11 mouse cellular contexts compared by ENCODE assay signal in the genomic region with DNA sequence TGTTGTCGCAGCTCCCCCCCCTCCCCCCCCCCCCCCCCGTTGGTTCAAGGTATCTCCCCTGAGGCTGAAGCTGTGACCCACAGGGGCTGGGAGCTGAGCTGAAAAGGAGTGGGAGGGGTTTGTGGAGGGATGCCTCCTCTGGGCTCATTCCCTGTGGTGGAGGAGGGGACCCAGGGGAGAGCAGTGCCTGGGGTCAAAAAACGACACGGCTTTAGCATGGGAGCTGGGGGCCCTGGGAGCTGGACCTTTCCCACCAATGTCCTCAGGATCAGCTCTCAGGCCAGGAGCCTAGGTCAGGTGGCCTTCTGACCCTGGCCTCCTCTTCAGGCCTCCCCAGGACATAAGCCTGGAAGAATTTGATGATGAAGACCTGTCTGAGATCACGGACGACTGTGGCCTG. TPM values are rescaled to one million over a fixed set of nuclear protein-coding genes. Genes with fewer than 3 reads are reported as not detected.
A peak's percentile ranks its signal among the peaks of the same experiment; 100 is the strongest.
DNase-seq lines count a peak whose midpoint lies in the region; ATAC-seq lines count a peak whose summit lies in the region.
"Had no signal": no experiment of that assay in that cellular context is flagged by ENCODE, and none has a peak within 500 bp of the region (broad histone marks: within the 10 kb centered on the region; RNA-seq: fewer than 3 reads in every experiment).

No protein-coding gene starts in this region.

- WGBS in embryonic facial prominence, embryonic 11.5 days: 12% methylated on average over 4 of the region's 6 CpGs
- 11% methylated on average over 4 of the region's 6 CpGs for WGBS in hindbrain, embryonic 14.5 days
- whole genome bisulfite sequencing in midbrain, embryonic 16.5 days: 13% methylated on average over 4 of the region's 6 CpGs

- H3K9me3 ChIP-seq in embryonic facial prominence, embryonic 11.5 days (replicated peaks; ENCODE audit: control insufficient read depth, low read length): no peaks in the 10 kb centered on the region
- H3K9me3 ChIP-seq in hindbrain, embryonic 14.5 days (ENCODE audit: control insufficient read depth, low read length): no peaks in the 10 kb centered on the region
- H3K9me3 ChIP-seq in midbrain, embryonic 16.5 days (replicated peaks; ENCODE audit: control insufficient read depth, low read length, poor library complexity, severe bottlenecking): no peaks in the 10 kb centered on the region

- H3K4me3 ChIP-seq in embryonic facial prominence, embryonic 11.5 days (ENCODE audit: low read depth, low read length): peak overlapping the region; percentile 49; the same call in 1 of the 2 replicates
- H3K4me3 ChIP-seq in hindbrain, embryonic 14.5 days (replicated peaks; ENCODE audit: low read length): peak overlapping the region; percentile 79
- H3K4me3 ChIP-seq in midbrain, embryonic 16.5 days (ENCODE audit: low read depth, low read length): peak overlapping the region; percentile 73
- H3K4me3 ChIP-seq: myocyte had no signal

- peak overlapping the region; percentile 90 for H3K4me2 ChIP-seq in embryonic facial prominence, embryonic 11.5 days (ENCODE audit: low read depth, low read length)
- H3K4me2 ChIP-seq in hindbrain, embryonic 14.5 days (replicated peaks): peak overlapping the region; percentile 98
- H3K4me2 ChIP-seq in midbrain, embryonic 16.5 days (ENCODE audit: low read length): peak overlapping the region; percentile 98

- H3K27me3 ChIP-seq in embryonic facial prominence, embryonic 11.5 days (ENCODE audit: control insufficient read depth, insufficient read depth, low read length): peaks cover 5% of the 10 kb centered on the region; the same call in 1 of the 2 replicates
- H3K27me3 ChIP-seq in hindbrain, embryonic 14.5 days (ENCODE audit: control insufficient read depth, insufficient read depth, low read length): no peaks in the 10 kb centered on the region
- no peaks in the 10 kb centered on the region for H3K27me3 ChIP-seq in midbrain, embryonic 16.5 days (ENCODE audit: control insufficient read depth, insufficient read depth, low read depth, low read length)

- no peaks in the 10 kb centered on the region; the same call in 1 of the 2 replicates for H3K36me3 ChIP-seq in embryonic facial prominence, embryonic 11.5 days (replicated peaks; ENCODE audit: control insufficient read depth, insufficient read depth, low read depth, low read length)
- H3K36me3 ChIP-seq in hindbrain, embryonic 14.5 days (replicated peaks; ENCODE audit: control insufficient read depth, insufficient read depth): peaks cover 36% of the 10 kb centered on the region
- H3K36me3 ChIP-seq in midbrain, embryonic 16.5 days (ENCODE audit: control insufficient read depth, insufficient read depth, low read length): peaks cover 26% of the 10 kb centered on the region

- no peak overlapping the region for H3K27ac ChIP-seq in embryonic facial prominence, embryonic 11.5 days (replicated peaks; ENCODE audit: low read depth, low read length)
- no peak overlapping the region; the same call in 1 of the 2 replicates for H3K27ac ChIP-seq in hindbrain, embryonic 14.5 days
- peak overlapping the region; percentile 90 for H3K27ac ChIP-seq in midbrain, embryonic 16.5 days (ENCODE audit: low read length)
- H3K27ac ChIP-seq: kidney, postnatal 0 days had no signal

- no peak overlapping the region; the same call in 1 of the 2 replicates for H3K9ac ChIP-seq in embryonic facial prominence, embryonic 11.5 days (replicated peaks; ENCODE audit: low read length)
- peak overlapping the region; percentile 88 for H3K9ac ChIP-seq in hindbrain, embryonic 14.5 days
- H3K9ac ChIP-seq in midbrain, embryonic 16.5 days (ENCODE audit: low read depth, low read length): peak overlapping the region; percentile 85

- 0 out of 2 replicates have a peak, but pooled peaks have one; percentile 41 for ATAC-seq in embryonic facial prominence, embryonic 11.5 days (replicated peaks; ENCODE audit: insufficient number of reproducible peaks, low FRiP score, low TSS enrichment, low read depth)
- no peak for ATAC-seq in hindbrain, embryonic 14.5 days (ENCODE audit: low FRiP score)
- no peak for ATAC-seq in midbrain, embryonic 16.5 days
- no peak for ATAC-seq in CD4-positive, CD25-positive, alpha-beta regulatory T cell, adult 4 months
- ATAC-seq: lung, postnatal 0 days had no signal

- DNase-seq in cerebellum, adult 9-11 months: peak; percentile 61
- no peak for DNase-seq in cerebellum, adult 8-10 months
- no peak for DNase-seq in embryonic facial prominence, embryonic 11.5 days (ENCODE audit: low spot score)
- no peak for DNase-seq in hindbrain, embryonic 14.5 days (ENCODE audit: low spot score)
- no peak for DNase-seq in gastrocnemius, postnatal 25 days
- DNase-seq in T-cell, adult 2 months (ENCODE audit: low spot score): no peak

- H3K4me1 ChIP-seq in embryonic facial prominence, embryonic 11.5 days (ENCODE audit: control insufficient read depth, insufficient read depth, low read length): no peaks in the 10 kb centered on the region
- peaks cover 26% of the 10 kb centered on the region for H3K4me1 ChIP-seq in hindbrain, embryonic 14.5 days (replicated peaks; ENCODE audit: control insufficient read depth, insufficient read depth, low read length)
- H3K4me1 ChIP-seq in midbrain, embryonic 16.5 days (ENCODE audit: control insufficient read depth, insufficient read depth, low read length): peaks cover 23% of the 10 kb centered on the region

RNA-seq across cellular contexts. Expression of gene Mapk8ip2, which starts 1.1 kb away (rescaled TPM):
- polyA plus RNA-seq in embryonic facial prominence, embryonic 11.5 days (2014; fragmentation: Nextera tagmentation; extraction: Ambion mirVana): 5.4 and 6.4 TPM in 2 replicates
- polyA plus RNA-seq in hindbrain, embryonic 14.5 days (2014; fragmentation: Nextera tagmentation; extraction: Ambion mirVana): 62.8 and 66.3 TPM in 2 replicates
- 84.4 and 86.4 TPM in 2 replicates for polyA plus RNA-seq in midbrain, embryonic 16.5 days (2015; fragmentation: Nextera tagmentation; extraction: Ambion mirVana)
- polyA plus RNA-seq in CD4-positive, CD25-positive, alpha-beta regulatory T cell, adult 4 months (2017; shearing (Covaris generic)): under 1 TPM; 0.32 to 0.44 TPM
- total RNA-seq in gastrocnemius, postnatal 25 days (2021): under 1 TPM; 0.29 to 0.31 TPM

RNA-seq across cellular contexts. Expression of gene Arsa, which starts 22.4 kb away (rescaled TPM):
- 7.5 and 9.3 TPM in 2 replicates for polyA plus RNA-seq in embryonic facial prominence, embryonic 11.5 days (2014; fragmentation: Nextera tagmentation; extraction: Ambion mirVana)
- 20.7 and 22.3 TPM in 2 replicates for polyA plus RNA-seq in hindbrain, embryonic 14.5 days (2014; fragmentation: Nextera tagmentation; extraction: Ambion mirVana)
- 32.6 and 37.6 TPM in 2 replicates for polyA plus RNA-seq in midbrain, embryonic 16.5 days (2015; fragmentation: Nextera tagmentation; extraction: Ambion mirVana)
- polyA plus RNA-seq in CD4-positive, CD25-positive, alpha-beta regulatory T cell, adult 4 months (2017; shearing (Covaris generic)): 10 to 100 TPM; 10.2 to 12.6 TPM
- total RNA-seq in gastrocnemius, postnatal 25 days (2021): 1 to 10 TPM; 4.2 to 4.9 TPM

RNA-seq across cellular contexts. Expression of gene Chkb, which starts 25.1 kb away (rescaled TPM):
- 42.2 and 46.5 TPM in 2 replicates for polyA plus RNA-seq in embryonic facial prominence, embryonic 11.5 days (2014; fragmentation: Nextera tagmentation; extraction: Ambion mirVana)
- polyA plus RNA-seq in hindbrain, embryonic 14.5 days (2014; fragmentation: Nextera tagmentation; extraction: Ambion mirVana): 71.2 and 76.3 TPM in 2 replicates
- 88.3 and 95.2 TPM in 2 replicates for polyA plus RNA-seq in midbrain, embryonic 16.5 days (2015; fragmentation: Nextera tagmentation; extraction: Ambion mirVana)
- polyA plus RNA-seq in CD4-positive, CD25-positive, alpha-beta regulatory T cell, adult 4 months (2017; shearing (Covaris generic)): 10 to 100 TPM; 54.6 to 66.7 TPM
- 10 to 100 TPM; 21.4 to 24.2 TPM for total RNA-seq in gastrocnemius, postnatal 25 days (2021)

RNA-seq across cellular contexts. Expression of gene Gm44502, which starts 25.4 kb away (rescaled TPM):
- polyA plus RNA-seq in embryonic facial prominence, embryonic 11.5 days (2014; fragmentation: Nextera tagmentation; extraction: Ambion mirVana): 0.15 TPM in 1 of 2 replicates, not detected in the other
- polyA plus RNA-seq in hindbrain, embryonic 14.5 days (2014; fragmentation: Nextera tagmentation; extraction: Ambion mirVana): not detected in 2 replicates
- not detected in 2 replicates for polyA plus RNA-seq in midbrain, embryonic 16.5 days (2015; fragmentation: Nextera tagmentation; extraction: Ambion mirVana)
- polyA plus RNA-seq in CD4-positive, CD25-positive, alpha-beta regulatory T cell, adult 4 months (2017; shearing (Covaris generic)): not detected
- total RNA-seq in gastrocnemius, postnatal 25 days (2021): not detected
- polyA plus RNA-seq: kidney, postnatal 0 days; lung, postnatal 0 days had no signal

RNA-seq across cellular contexts. Expression of gene C730034F03Rik, which starts 25.5 kb away (rescaled TPM):
- polyA plus RNA-seq in embryonic facial prominence, embryonic 11.5 days (2014; fragmentation: Nextera tagmentation; extraction: Ambion mirVana): 0.63 and 2.3 TPM in 2 replicates
- 2.7 and 3.2 TPM in 2 replicates for polyA plus RNA-seq in hindbrain, embryonic 14.5 days (2014; fragmentation: Nextera tagmentation; extraction: Ambion mirVana)
- polyA plus RNA-seq in midbrain, embryonic 16.5 days (2015; fragmentation: Nextera tagmentation; extraction: Ambion mirVana): 6.5 and 7.3 TPM in 2 replicates
- polyA plus RNA-seq in CD4-positive, CD25-positive, alpha-beta regulatory T cell, adult 4 months (2017; shearing (Covaris generic)): 1 to 10 TPM; 5.7 to 8.2 TPM
- total RNA-seq in gastrocnemius, postnatal 25 days (2021): under 1 TPM; 0.27 to 0.49 TPM
